Mouse (Mus musculus): ENCODE data around the gene Smyd1. TPM values are rescaled to one million over a fixed set of nuclear protein-coding genes. Genes with fewer than 3 reads are reported as not detected.

Smyd1 gene
- polyA plus RNA-seq, 1 experiment from 2014 or later = 0.65 TPM

- Histone ChIP-seq H3K4me3 (ENCODE audit: low read length) (no peak overlapping the region), H3K27ac (ENCODE audit: low read length) (no peak overlapping the region), H3K9me3 (ENCODE audit: low read length) (no peaks in the 10 kb centered on the region), H3K9ac (replicated peaks; ENCODE audit: low read length) (no peak overlapping the region), H3K27me3 (ENCODE audit: insufficient read depth, low read length) (no peaks in the 10 kb centered on the region), H3K36me3 (ENCODE audit: insufficient read depth, low read length) (no peaks in the 10 kb centered on the region), H3K4me1 (ENCODE audit: insufficient read depth, low read length) (no peaks in the 10 kb centered on the region), H3K4me2 (replicated peaks; ENCODE audit: low read depth, low read length) (no peak overlapping the region)
- 48% methylated on average over 5 of the region's 5 CpGs for WGBS
- ATAC-seq (ENCODE audit: low FRiP score, low TSS enrichment) = no peak
Measured at GRCm38 (mm10) chr6:71201925-71202324, 120.1 kb downstream of the Smyd1 start.

- H3K9ac ChIP-seq (replicated peaks; ENCODE audit: low read length) = no peak within 1 kb of the TSS
- H3K9me3 ChIP-seq (ENCODE audit: low read length) = no peaks in the 10 kb centered on the region
- no peaks in the 10 kb centered on the region for H3K4me1 ChIP-seq (ENCODE audit: insufficient read depth, low read length)
- no peaks in the 10 kb centered on the region for H3K27me3 ChIP-seq (ENCODE audit: insufficient read depth, low read length)
- WGBS = 73% methylated on average over 4 of the region's 4 CpGs
- H3K27ac ChIP-seq (ENCODE audit: low read length) = no peak within 1 kb of the TSS
- H3K4me3 ChIP-seq (ENCODE audit: low read length) = no peak within 1 kb of the TSS
- no peak for ATAC-seq (ENCODE audit: low FRiP score, low TSS enrichment)
- H3K4me2 ChIP-seq (replicated peaks; ENCODE audit: low read depth, low read length) = no peak within 1 kb of the TSS
- H3K36me3 ChIP-seq (ENCODE audit: insufficient read depth, low read length) = no peaks in the 10 kb centered on the region
Measured at GRCm38 (mm10) chr6:71199612-71200011, 122.4 kb downstream of the Smyd1 start, which contains the start of gene Fabp1. TSS of gene Fabp1 (plus strand) at chr6:71199827.

GRCm38 (mm10) chr6:71197636-71198535 is 124.1 kb downstream of the Smyd1 start:
- H3K27me3 ChIP-seq (ENCODE audit: insufficient read depth, low read length) = no peaks in the 10 kb centered on the region
- H3K9me3 ChIP-seq (ENCODE audit: low read length) = no peaks in the 10 kb centered on the region
- H3K4me3 ChIP-seq (ENCODE audit: low read length) = no peak overlapping the region
- no peak overlapping the region for H3K27ac ChIP-seq (ENCODE audit: low read length)
- no peaks in the 10 kb centered on the region for H3K4me1 ChIP-seq (ENCODE audit: insufficient read depth, low read length)
- WGBS = 81% methylated on average over 13 of the region's 13 CpGs
- no peak overlapping the region for H3K4me2 ChIP-seq (replicated peaks; ENCODE audit: low read depth, low read length)
- ATAC-seq (ENCODE audit: low FRiP score, low TSS enrichment) = no peak
- no peaks in the 10 kb centered on the region for H3K36me3 ChIP-seq (ENCODE audit: insufficient read depth, low read length)
- H3K9ac ChIP-seq (replicated peaks; ENCODE audit: low read length) = no peak overlapping the region

GRCm38 (mm10) chr6:71196107-71196506 is 125.9 kb downstream of the Smyd1 start:
- Histone ChIP-seq H3K9me3 (ENCODE audit: low read length) (no peaks in the 10 kb centered on the region), H3K27ac (ENCODE audit: low read length) (no peak overlapping the region), H3K27me3 (ENCODE audit: insufficient read depth, low read length) (no peaks in the 10 kb centered on the region), H3K4me1 (ENCODE audit: insufficient read depth, low read length) (no peaks in the 10 kb centered on the region), H3K9ac (replicated peaks; ENCODE audit: low read length) (no peak overlapping the region), H3K4me3 (ENCODE audit: low read length) (no peak overlapping the region), H3K36me3 (ENCODE audit: insufficient read depth, low read length) (no peaks in the 10 kb centered on the region), H3K4me2 (replicated peaks; ENCODE audit: low read depth, low read length) (no peak overlapping the region)
- ATAC-seq (ENCODE audit: low FRiP score, low TSS enrichment) = no peak

- no peak overlapping the region for H3K27ac ChIP-seq (ENCODE audit: low read length)
- no peaks in the 10 kb centered on the region for H3K36me3 ChIP-seq (ENCODE audit: insufficient read depth, low read length)
- 78% methylated on average over 6 of the region's 6 CpGs for WGBS
Measured at GRCm38 (mm10) chr6:71193151-71193740, 128.8 kb downstream of the Smyd1 start.

GRCm38 (mm10) chr6:71190501-71190900 is 131.5 kb downstream of the Smyd1 start:
- Histone ChIP-seq H3K36me3 (ENCODE audit: insufficient read depth, low read length) (no peaks in the 10 kb centered on the region), H3K9ac (replicated peaks; ENCODE audit: low read length) (no peak overlapping the region), H3K4me1 (ENCODE audit: insufficient read depth, low read length) (no peaks in the 10 kb centered on the region), H3K4me2 (replicated peaks; ENCODE audit: low read depth, low read length) (no peak overlapping the region), H3K27me3 (ENCODE audit: insufficient read depth, low read length) (no peaks in the 10 kb centered on the region), H3K27ac (ENCODE audit: low read length) (no peak overlapping the region), H3K9me3 (ENCODE audit: low read length) (no peaks in the 10 kb centered on the region), H3K4me3 (ENCODE audit: low read length) (no peak overlapping the region)
- no peak for ATAC-seq (ENCODE audit: low FRiP score, low TSS enrichment)
- WGBS = 85% methylated on average over 2 of the region's 2 CpGs

More at GRCm38 (mm10) chr6:71193151-71193740, 128.8 kb downstream of the Smyd1 start:
- H3K4me3 ChIP-seq (ENCODE audit: low read length) = no peak overlapping the region
- H3K9ac ChIP-seq (replicated peaks; ENCODE audit: low read length) = no peak overlapping the region
- H3K27me3 ChIP-seq (ENCODE audit: insufficient read depth, low read length) = no peaks in the 10 kb centered on the region
- H3K4me1 ChIP-seq (ENCODE audit: insufficient read depth, low read length) = no peaks in the 10 kb centered on the region
- ATAC-seq (ENCODE audit: low FRiP score, low TSS enrichment) = no peak
- no peaks in the 10 kb centered on the region for H3K9me3 ChIP-seq (ENCODE audit: low read length)
- H3K4me2 ChIP-seq (replicated peaks; ENCODE audit: low read depth, low read length) = no peak overlapping the region

GRCm38 (mm10) chr6:71189578-71189977 is 132.5 kb downstream of the Smyd1 start:
- no peak overlapping the region for H3K4me3 ChIP-seq (ENCODE audit: low read length)
- no peak overlapping the region for H3K4me2 ChIP-seq (replicated peaks; ENCODE audit: low read depth, low read length)
- no peak for ATAC-seq (ENCODE audit: low FRiP score, low TSS enrichment)
- no peaks in the 10 kb centered on the region for H3K9me3 ChIP-seq (ENCODE audit: low read length)
- no peaks in the 10 kb centered on the region for H3K27me3 ChIP-seq (ENCODE audit: insufficient read depth, low read length)
- WGBS = 11% methylated on average over 1 of the region's 1 CpGs
- no peak overlapping the region for H3K9ac ChIP-seq (replicated peaks; ENCODE audit: low read length)
- H3K36me3 ChIP-seq (ENCODE audit: insufficient read depth, low read length) = no peaks in the 10 kb centered on the region
- H3K27ac ChIP-seq (ENCODE audit: low read length) = no peak overlapping the region
- no peaks in the 10 kb centered on the region for H3K4me1 ChIP-seq (ENCODE audit: insufficient read depth, low read length)

- H3K9me3 ChIP-seq (ENCODE audit: low read length) = no peaks in the 10 kb centered on the region
- no peak overlapping the region for H3K4me3 ChIP-seq (ENCODE audit: low read length)
- no peaks in the 10 kb centered on the region for H3K4me1 ChIP-seq (ENCODE audit: insufficient read depth, low read length)
- WGBS = 80% methylated on average over 7 of the region's 7 CpGs
- ATAC-seq (ENCODE audit: low FRiP score, low TSS enrichment) = no peak
- no peaks in the 10 kb centered on the region for H3K36me3 ChIP-seq (ENCODE audit: insufficient read depth, low read length)
- no peak overlapping the region for H3K9ac ChIP-seq (replicated peaks; ENCODE audit: low read length)
- H3K4me2 ChIP-seq (replicated peaks; ENCODE audit: low read depth, low read length) = no peak overlapping the region
- no peaks in the 10 kb centered on the region for H3K27me3 ChIP-seq (ENCODE audit: insufficient read depth, low read length)
- H3K27ac ChIP-seq (ENCODE audit: low read length) = no peak overlapping the region
Measured at GRCm38 (mm10) chr6:71184941-71185604, 137.0 kb downstream of the Smyd1 start.

GRCm38 (mm10) chr6:71180596-71180995 is 141.4 kb downstream of the Smyd1 start:
- Histone ChIP-seq H3K4me2 (replicated peaks; ENCODE audit: low read depth, low read length) (no peak overlapping the region), H3K27ac (ENCODE audit: low read length) (no peak overlapping the region), H3K4me1 (ENCODE audit: insufficient read depth, low read length) (no peaks in the 10 kb centered on the region), H3K27me3 (ENCODE audit: insufficient read depth, low read length) (no peaks in the 10 kb centered on the region), H3K4me3 (ENCODE audit: low read length) (no peak overlapping the region), H3K36me3 (ENCODE audit: insufficient read depth, low read length) (no peaks in the 10 kb centered on the region), H3K9me3 (ENCODE audit: low read length) (no peaks in the 10 kb centered on the region), H3K9ac (replicated peaks; ENCODE audit: low read length) (no peak overlapping the region)
- WGBS = 87% methylated on average over 1 of the region's 1 CpGs
- no peak for ATAC-seq (ENCODE audit: low FRiP score, low TSS enrichment)
